Mouse (Mus musculus) E14TG2a.4 (cell line): ENCODE measurements around the gene Ivns1abp.

Experiments
- CTCF ChIP-seq: conservative IDR thresholded peaks from 2 replicates; pipeline ENCODE4 v1.5.1; 2014; ENCODE audit warnings: low read length
- NANOG ChIP-seq: IDR thresholded peaks from 2 replicates; pipeline ENCODE4 v1.6.1; 2014; ENCODE audit warnings: borderline replicate concordance, low read length, mixed read lengths
- POU5F1 ChIP-seq: IDR thresholded peaks from 2 replicates; pipeline ENCODE4 v1.6.1; 2014; ENCODE audit warnings: low read length, borderline replicate concordance

DNA sequence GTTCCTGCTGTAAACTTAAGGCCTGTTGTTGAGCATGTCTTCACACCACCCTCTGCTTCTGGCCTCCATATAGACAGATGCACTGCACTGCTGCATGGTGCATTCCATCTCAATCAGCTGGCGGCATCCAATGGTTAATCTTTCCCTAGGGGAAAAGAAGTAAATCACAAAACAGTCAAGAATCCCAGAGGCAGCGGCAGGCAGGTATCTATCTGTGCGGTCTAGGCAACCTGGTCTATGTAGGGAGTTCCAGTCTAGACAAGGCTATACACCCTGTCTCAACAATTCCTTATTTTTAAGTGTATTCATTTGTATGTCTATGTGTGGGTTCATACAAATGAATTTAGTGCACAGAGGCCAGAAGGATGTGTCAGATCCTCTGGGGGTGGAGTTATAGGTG is 24.2 kb downstream of the Ivns1abp start:
- TF ChIP-seq CTCF (no peak), POU5F1 (no peak), NANOG (no peak)
